Mouse (Mus musculus): ENCODE data around the gene Raf1. TPM values are rescaled to one million over a fixed set of nuclear protein-coding genes. Genes with fewer than 3 reads are reported as not detected.

Raf1 gene
- total RNA-seq, 2 experiments from 2014 or later: 79.3 to 88.2 TPM

- no peak for DNase-seq (ENCODE audit: low spot score in 2 of 2)
Observed at GRCm38 (mm10) chr6:115620942-115621341, 55.5 kb downstream of the Raf1 start.

- DNase-seq (ENCODE audit: low spot score in 2 of 2): no peak
Observed at GRCm38 (mm10) chr6:115619818-115620217, 56.6 kb downstream of the Raf1 start.

- DNase-seq (ENCODE audit: low spot score in 2 of 2): no peak
Observed at GRCm38 (mm10) chr6:115615983-115616382, 60.5 kb downstream of the Raf1 start.

GRCm38 (mm10) chr6:115613793-115614192 is 62.6 kb downstream of the Raf1 start:
- DNase-seq (ENCODE audit: low spot score in 2 of 2): peak in 1 of 2 experiments; percentile 34

- DNase-seq (ENCODE audit: low spot score in 2 of 2): no peak
Observed at GRCm38 (mm10) chr6:115610301-115610700, 66.1 kb downstream of the Raf1 start.

GRCm38 (mm10) chr6:115609121-115609520 is 67.3 kb downstream of the Raf1 start:
- no peak for DNase-seq (ENCODE audit: low spot score in 2 of 2)

GRCm38 (mm10) chr6:115607429-115607828 is 69.0 kb downstream of the Raf1 start:
- DNase-seq (ENCODE audit: low spot score in 2 of 2): peak; percentile 26 to 36

- DNase-seq (ENCODE audit: low spot score in 2 of 2): no peak
Observed at GRCm38 (mm10) chr6:115606461-115606860, 70.0 kb downstream of the Raf1 start.

- DNase-seq (ENCODE audit: low spot score in 2 of 2): peak; percentile 75 to 81
Observed at GRCm38 (mm10) chr6:115601715-115602523, 74.5 kb downstream of the Raf1 start, which contains the start of gene Mkrn2. Gene Mkrn2, plus strand, starts transcription at chr6:115601902.

GRCm38 (mm10) chr6:115601322-115601714 is 75.1 kb downstream of the Raf1 start:
- no peak for DNase-seq (ENCODE audit: low spot score in 2 of 2)

- no peak for DNase-seq (ENCODE audit: low spot score in 2 of 2)
Observed at GRCm38 (mm10) chr6:115595667-115596066, 80.8 kb downstream of the Raf1 start.

- no peak for DNase-seq (ENCODE audit: low spot score in 2 of 2)
Observed at GRCm38 (mm10) chr6:115594463-115594862, 82.0 kb downstream of the Raf1 start.

- DNase-seq (ENCODE audit: low spot score in 2 of 2): no peak
Observed at GRCm38 (mm10) chr6:115593252-115593651, 83.2 kb downstream of the Raf1 start.

GRCm38 (mm10) chr6:115592458-115592857 is 84.0 kb downstream of the Raf1 start, which contains the start of gene Mkrn2os:
Gene Mkrn2os, minus strand, starts transcription at chr6:115592576.
- DNase-seq (ENCODE audit: low spot score in 2 of 2): no peak

- no peak for DNase-seq (ENCODE audit: low spot score in 2 of 2)
Observed at GRCm38 (mm10) chr6:115591692-115592359, 84.6 kb downstream of the Raf1 start.

- no peak for DNase-seq (ENCODE audit: low spot score in 2 of 2)
Observed at GRCm38 (mm10) chr6:115586321-115586720, 90.1 kb downstream of the Raf1 start.

GRCm38 (mm10) chr6:115584176-115584575 is 92.3 kb downstream of the Raf1 start:
- DNase-seq (ENCODE audit: low spot score in 2 of 2): no peak

GRCm38 (mm10) chr6:115583430-115584125 is 92.9 kb downstream of the Raf1 start:
- no peak for DNase-seq (ENCODE audit: low spot score in 2 of 2)

GRCm38 (mm10) chr6:115582328-115583115 is 93.9 kb downstream of the Raf1 start:
- no peak for DNase-seq (ENCODE audit: low spot score in 2 of 2)

- DNase-seq (ENCODE audit: low spot score in 2 of 2): no peak
Observed at GRCm38 (mm10) chr6:115580810-115581209, 95.6 kb downstream of the Raf1 start.

- DNase-seq (ENCODE audit: low spot score in 2 of 2): no peak
Observed at GRCm38 (mm10) chr6:115577941-115578340, 98.5 kb downstream of the Raf1 start.

Data from left cerebral cortex, adult 18-20 months (tissue).